Mouse (Mus musculus): Measurements from ENCODE around the gene Mrnip.

Gene Mrnip

GRCm38 (mm10) chr11:50225611-50226378, 51.6 kb downstream of the Mrnip start:
- no peak for DNase-seq (ENCODE audit: low read depth, low spot score)

- DNase-seq (ENCODE audit: low read depth, low spot score) = no peak
Measured at GRCm38 (mm10) chr11:50226406-50226805, 52.2 kb downstream of the Mrnip start.

GRCm38 (mm10) chr11:50227226-50227625, 53.0 kb downstream of the Mrnip start:
- DNase-seq (ENCODE audit: low read depth, low spot score) = no peak

- DNase-seq (ENCODE audit: low read depth, low spot score) = no peak
Measured at GRCm38 (mm10) chr11:50227736-50228135, 53.5 kb downstream of the Mrnip start.

- no peak for DNase-seq (ENCODE audit: low read depth, low spot score)
Measured at GRCm38 (mm10) chr11:50228772-50229171, 54.5 kb downstream of the Mrnip start.

- no peak for DNase-seq (ENCODE audit: low read depth, low spot score)
Measured at GRCm38 (mm10) chr11:50229252-50229910, 55.1 kb downstream of the Mrnip start.

- no peak for DNase-seq (ENCODE audit: low read depth, low spot score)
Measured at GRCm38 (mm10) chr11:50230481-50231304, 56.4 kb downstream of the Mrnip start.

- DNase-seq (ENCODE audit: low read depth, low spot score) = no peak
Measured at GRCm38 (mm10) chr11:50231411-50231810, 57.2 kb downstream of the Mrnip start.

- no peak for DNase-seq (ENCODE audit: low read depth, low spot score)
Measured at GRCm38 (mm10) chr11:50233022-50233421, 58.8 kb downstream of the Mrnip start.

- no peak for DNase-seq (ENCODE audit: low read depth, low spot score)
Measured at GRCm38 (mm10) chr11:50233993-50234392, 59.7 kb downstream of the Mrnip start.

- no peak for DNase-seq (ENCODE audit: low read depth, low spot score)
Measured at GRCm38 (mm10) chr11:50234606-50235005, 60.4 kb downstream of the Mrnip start.

GRCm38 (mm10) chr11:50236540-50236936, 62.3 kb downstream of the Mrnip start:
- DNase-seq (ENCODE audit: low read depth, low spot score) = peak; percentile 54

- no peak for DNase-seq (ENCODE audit: low read depth, low spot score)
Measured at GRCm38 (mm10) chr11:50236937-50237835, 62.9 kb downstream of the Mrnip start.

- no peak for DNase-seq (ENCODE audit: low read depth, low spot score)
Measured at GRCm38 (mm10) chr11:50238324-50238723, 64.1 kb downstream of the Mrnip start, which contains the start of gene Ltc4s. Gene Ltc4s, minus strand, starts transcription at chr11:50238616.

- no peak for DNase-seq (ENCODE audit: low read depth, low spot score)
Measured at GRCm38 (mm10) chr11:50238821-50239791, 64.9 kb downstream of the Mrnip start.

GRCm38 (mm10) chr11:50240235-50240911, 66.1 kb downstream of the Mrnip start:
- DNase-seq (ENCODE audit: low read depth, low spot score) = no peak

GRCm38 (mm10) chr11:50243926-50244325, 69.7 kb downstream of the Mrnip start:
- no peak for DNase-seq (ENCODE audit: low read depth, low spot score)

- no peak for DNase-seq (ENCODE audit: low read depth, low spot score)
Measured at GRCm38 (mm10) chr11:50245269-50245668, 71.0 kb downstream of the Mrnip start.

- no peak for DNase-seq (ENCODE audit: low read depth, low spot score)
Measured at GRCm38 (mm10) chr11:50248473-50249171, 74.4 kb downstream of the Mrnip start.

Data from brain, embryonic 18.5 days (tissue).